Mouse (Mus musculus): Measurements from ENCODE around the gene Epor.
A peak's percentile ranks its signal among the peaks of the same experiment; 100 is the strongest.

Gene Epor

GRCm38 (mm10) chr9:21968883-21969282 is 5.6 kb upstream of the Epor start:
- no peak for DNase-seq (ENCODE audit: extremely low read depth, low read depth, low spot score)

GRCm38 (mm10) chr9:21962416-21963059 is 768 bp downstream of the Epor start:
- DNase-seq (ENCODE audit: extremely low read depth, low read depth, low spot score): no peak

GRCm38 (mm10) chr9:21962010-21962409 is 1.3 kb downstream of the Epor start:
- no peak for DNase-seq (ENCODE audit: extremely low read depth, low read depth, low spot score)

- DNase-seq (ENCODE audit: extremely low read depth, low read depth, low spot score): no peak
Measured at GRCm38 (mm10) chr9:21961366-21961980, 1.8 kb downstream of the Epor start.

GRCm38 (mm10) chr9:21960558-21961208 is 2.6 kb downstream of the Epor start:
- no peak for DNase-seq (ENCODE audit: extremely low read depth, low read depth, low spot score)

- DNase-seq (ENCODE audit: extremely low read depth, low read depth, low spot score): no peak
Measured at GRCm38 (mm10) chr9:21960135-21960534, 3.2 kb downstream of the Epor start.

GRCm38 (mm10) chr9:21959244-21959643 is 4.1 kb downstream of the Epor start:
- no peak for DNase-seq (ENCODE audit: extremely low read depth, low read depth, low spot score)

- no peak for DNase-seq (ENCODE audit: extremely low read depth, low read depth, low spot score)
Measured at GRCm38 (mm10) chr9:21958372-21958771, 4.9 kb downstream of the Epor start.

GRCm38 (mm10) chr9:21955570-21956281 is 7.6 kb downstream of the Epor start, which contains the start of gene Swsap1:
Swsap1 (plus strand) TSS chr9:21955755.
- DNase-seq (ENCODE audit: extremely low read depth, low read depth, low spot score): peak; percentile 88

- no peak for DNase-seq (ENCODE audit: extremely low read depth, low read depth, low spot score)
Measured at GRCm38 (mm10) chr9:21955225-21955569, 8.1 kb downstream of the Epor start.

- no peak for DNase-seq (ENCODE audit: extremely low read depth, low read depth, low spot score)
Measured at GRCm38 (mm10) chr9:21954635-21955034, 8.7 kb downstream of the Epor start.

GRCm38 (mm10) chr9:21953600-21953999 is 9.7 kb downstream of the Epor start:
- no peak for DNase-seq (ENCODE audit: extremely low read depth, low read depth, low spot score)

- no peak for DNase-seq (ENCODE audit: extremely low read depth, low read depth, low spot score)
Measured at GRCm38 (mm10) chr9:21951977-21952376, 11.3 kb downstream of the Epor start.

- no peak for DNase-seq (ENCODE audit: extremely low read depth, low read depth, low spot score)
Measured at GRCm38 (mm10) chr9:21950322-21950721, 13.0 kb downstream of the Epor start.

GRCm38 (mm10) chr9:21948790-21949189 is 14.5 kb downstream of the Epor start:
- DNase-seq (ENCODE audit: extremely low read depth, low read depth, low spot score): no peak

- no peak for DNase-seq (ENCODE audit: extremely low read depth, low read depth, low spot score)
Measured at GRCm38 (mm10) chr9:21948146-21948545, 15.2 kb downstream of the Epor start.

GRCm38 (mm10) chr9:21947540-21948130 is 15.7 kb downstream of the Epor start:
- no peak for DNase-seq (ENCODE audit: extremely low read depth, low read depth, low spot score)

- no peak for DNase-seq (ENCODE audit: extremely low read depth, low read depth, low spot score)
Measured at GRCm38 (mm10) chr9:21944267-21944666, 19.0 kb downstream of the Epor start.

GRCm38 (mm10) chr9:21943638-21944037 is 19.7 kb downstream of the Epor start:
- DNase-seq (ENCODE audit: extremely low read depth, low read depth, low spot score): no peak

GRCm38 (mm10) chr9:21943046-21943445 is 20.3 kb downstream of the Epor start:
- DNase-seq (ENCODE audit: extremely low read depth, low read depth, low spot score): no peak

GRCm38 (mm10) chr9:21938234-21938855 is 25.0 kb downstream of the Epor start:
- no peak for DNase-seq (ENCODE audit: extremely low read depth, low read depth, low spot score)

Data from fat pad, adult 2 months (tissue).